Comparison of ENCODE assay signal across 27 mouse cellular contexts in genomic region chr4:53762501-53762900, GRCm38 (mm10). TPM values are rescaled to one million over a fixed set of nuclear protein-coding genes. Genes with fewer than 3 reads are reported as not detected.
"Had no signal": no experiment of that assay in that cellular context is flagged by ENCODE, and none has a peak within 500 bp of the region (broad histone marks: within the 10 kb centered on the region; RNA-seq: fewer than 3 reads in every experiment).

No protein-coding gene starts in this region.

- ATAC-seq: forebrain, embryonic 13.5 days; forebrain, embryonic 14.5 days; forebrain, embryonic 15.5 days; forebrain, embryonic 16.5 days; forebrain, postnatal 0 days had no signal

- H3K4me1 ChIP-seq: embryonic facial prominence, embryonic 12.5 days; embryonic facial prominence, embryonic 13.5 days; embryonic facial prominence, embryonic 15.5 days had no signal

- H3K4me2 ChIP-seq: embryonic facial prominence, embryonic 12.5 days; embryonic facial prominence, embryonic 13.5 days; embryonic facial prominence, embryonic 15.5 days; forebrain, embryonic 12.5 days; forebrain, embryonic 13.5 days; forebrain, embryonic 15.5 days had no signal

- H3K27me3 ChIP-seq: embryonic facial prominence, embryonic 12.5 days; embryonic facial prominence, embryonic 13.5 days; embryonic facial prominence, embryonic 15.5 days; forebrain, embryonic 12.5 days; forebrain, embryonic 13.5 days; forebrain, embryonic 15.5 days had no signal

- H3K4me3 ChIP-seq: embryonic facial prominence, embryonic 10.5 days; embryonic facial prominence, embryonic 12.5 days; embryonic facial prominence, embryonic 13.5 days; embryonic facial prominence, embryonic 15.5 days; erythroblast, embryonic 14.5 days; forebrain, embryonic 10.5 days; forebrain, embryonic 12.5 days; forebrain, embryonic 13.5 days; forebrain, embryonic 15.5 days; gastrocnemius, adult 2 months; heart, adult 2 months had no signal

- H3K27ac ChIP-seq: embryonic facial prominence, embryonic 10.5 days; embryonic facial prominence, embryonic 12.5 days; embryonic facial prominence, embryonic 13.5 days; embryonic facial prominence, embryonic 15.5 days; forebrain, embryonic 10.5 days; forebrain, embryonic 12.5 days; forebrain, embryonic 13.5 days; forebrain, embryonic 15.5 days; gastrocnemius, adult 2 months; heart, adult 2 months had no signal

- DNase-seq: cerebellum, adult 9-10 months; cerebellum, adult 9-11 months; cerebellum, postnatal 10 days; cerebellum, postnatal 14 days; cerebellum, postnatal 25 days; cerebellum, postnatal 36 days; embryo, embryonic 11 days; forebrain, postnatal 0 days; gastrocnemius, adult 2 months; gastrocnemius, postnatal 10 days; gastrocnemius, postnatal 14 days; gastrocnemius, postnatal 25 days; gastrocnemius, postnatal 36 days; heart, adult 11 months; heart, adult 18-20 months; heart, adult 2 months had no signal

- H3K9me3 ChIP-seq: embryonic facial prominence, embryonic 10.5 days; embryonic facial prominence, embryonic 12.5 days; embryonic facial prominence, embryonic 13.5 days; embryonic facial prominence, embryonic 15.5 days; forebrain, embryonic 10.5 days; forebrain, embryonic 12.5 days; forebrain, embryonic 13.5 days; forebrain, embryonic 15.5 days had no signal

- H3K9ac ChIP-seq: embryonic facial prominence, embryonic 12.5 days; embryonic facial prominence, embryonic 13.5 days; embryonic facial prominence, embryonic 15.5 days; forebrain, embryonic 12.5 days; forebrain, embryonic 13.5 days; forebrain, embryonic 15.5 days; forebrain, postnatal 0 days had no signal

RNA-seq across cellular contexts. Expression of gene Tal2, which starts 17.0 kb away (rescaled TPM):
- polyA plus RNA-seq: erythroblast, embryonic 14.5 days had no signal
